Mouse (Mus musculus): Measurements from ENCODE around the gene Fnbp1. TPM values are rescaled to one million over a fixed set of nuclear protein-coding genes. Genes with fewer than 3 reads are reported as not detected.

Gene Fnbp1
- polyA plus RNA-seq, 1 experiment from 2014 or later, result 15.3 TPM

DNA sequence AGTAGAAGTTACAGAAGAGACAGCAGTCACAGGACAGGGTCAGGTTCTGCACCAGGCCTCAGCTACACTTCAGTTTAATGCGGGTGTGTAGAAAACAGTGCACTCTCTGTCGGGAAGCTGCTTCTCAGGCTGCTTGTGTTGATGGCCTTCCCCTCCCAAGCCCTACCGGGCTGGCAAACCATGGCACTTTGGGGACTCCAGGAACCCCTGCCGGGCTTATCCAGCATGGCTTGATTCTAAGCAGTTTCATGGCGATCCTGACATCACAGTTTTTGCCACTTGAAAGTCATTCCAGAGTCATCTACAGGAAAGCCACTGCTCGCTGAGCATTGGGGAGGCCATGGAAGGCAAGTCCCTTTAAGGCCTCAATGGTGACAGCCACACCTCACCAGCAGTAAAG lies 62.7 kb downstream of the Fnbp1 start:
- WGBS, result 85% methylated on average over 6 of the region's 6 CpGs
- no peak for ATAC-seq (ENCODE audit: insufficient number of reproducible peaks, insufficient read depth, low FRiP score, low TSS enrichment, low read depth)
- H3K36me3 ChIP-seq, result peaks cover 26% of the 10 kb centered on the region
- H3K4me3 ChIP-seq (replicated peaks), result no peak overlapping the region
- no peak overlapping the region for H3K9ac ChIP-seq (replicated peaks)
- no peaks in the 10 kb centered on the region for H3K4me1 ChIP-seq (replicated peaks)
- no peak overlapping the region for H3K27ac ChIP-seq
- H3K4me2 ChIP-seq, result no peak overlapping the region
- 0 out of 2 replicates have a peak, but pooled peaks cover 2% of the 10 kb centered on the region for H3K9me3 ChIP-seq
- H3K27me3 ChIP-seq, result no peaks in the 10 kb centered on the region

DNA sequence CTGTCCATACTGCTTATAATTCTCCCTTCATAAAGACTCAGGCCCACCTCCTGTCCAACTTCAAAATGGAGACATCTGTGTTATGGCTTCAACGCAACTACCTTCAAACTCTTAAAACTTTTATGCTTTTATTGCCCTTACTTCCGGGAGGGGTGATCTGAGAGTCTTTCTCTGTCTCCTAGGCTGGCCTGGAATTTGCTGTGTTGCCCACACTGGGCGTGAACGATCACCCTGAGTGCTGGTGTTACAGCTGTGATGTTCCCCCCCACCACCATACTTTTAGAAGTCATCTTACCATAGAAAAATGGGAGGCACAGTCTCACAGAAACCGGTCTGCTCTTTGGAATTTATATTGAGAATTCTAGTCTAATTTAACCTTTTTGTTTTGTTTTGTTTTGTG lies 64.2 kb downstream of the Fnbp1 start:
- H3K27ac ChIP-seq, result no peak overlapping the region
- no peaks in the 10 kb centered on the region for H3K27me3 ChIP-seq
- H3K4me1 ChIP-seq (replicated peaks), result no peaks in the 10 kb centered on the region
- H3K4me2 ChIP-seq, result no peak overlapping the region
- ATAC-seq (ENCODE audit: insufficient number of reproducible peaks, insufficient read depth, low FRiP score, low TSS enrichment, low read depth), result no peak
- no peak overlapping the region for H3K9ac ChIP-seq (replicated peaks)
- WGBS, result 63% methylated on average over 5 of the region's 5 CpGs
- 0 out of 2 replicates have a peak, but pooled peaks cover under 1% of the 10 kb centered on the region for H3K9me3 ChIP-seq
- no peak overlapping the region for H3K4me3 ChIP-seq (replicated peaks)
- peaks cover 25% of the 10 kb centered on the region for H3K36me3 ChIP-seq

DNA sequence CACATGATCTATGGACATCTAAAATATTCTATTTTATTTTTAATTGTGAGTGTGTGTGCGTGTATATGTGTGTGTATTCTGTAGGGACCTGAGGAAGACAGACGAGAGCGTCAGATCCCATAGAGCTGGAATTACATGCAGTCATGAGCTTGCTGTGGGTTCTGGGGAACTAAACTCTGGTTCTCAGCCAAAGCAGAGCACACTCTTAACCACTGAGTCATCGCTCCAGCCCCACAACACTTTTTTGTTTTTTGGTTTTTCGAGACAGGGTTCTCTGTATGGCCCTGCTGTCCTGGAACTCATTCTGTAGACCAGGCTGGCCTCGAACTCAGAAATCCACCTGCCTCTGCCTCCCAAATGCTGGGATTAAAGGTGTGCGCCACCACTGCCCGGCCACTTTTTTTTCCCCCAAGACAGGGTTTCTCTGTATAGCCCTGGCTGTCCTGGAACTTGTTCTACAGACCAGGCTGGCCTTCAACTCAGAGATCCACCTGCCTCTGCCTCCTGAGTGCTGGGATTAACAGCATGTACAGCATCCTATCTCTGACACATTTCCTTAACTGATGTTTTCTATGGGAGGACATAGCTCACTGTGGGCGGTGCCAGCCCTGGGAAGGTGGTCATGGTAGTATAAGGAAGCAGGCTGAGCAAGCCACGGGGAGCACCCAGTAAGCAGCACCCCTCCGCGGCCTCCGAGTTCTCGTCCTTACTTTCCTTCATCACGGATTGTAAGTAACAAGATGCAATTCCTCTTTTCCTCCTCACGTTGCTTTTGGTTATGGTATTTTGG lies 65.3 kb downstream of the Fnbp1 start:
- Histone ChIP-seq H3K9me3 (0 out of 2 replicates have a peak, but pooled peaks cover 4% of the 10 kb centered on the region), H3K4me1 (replicated peaks) (no peaks in the 10 kb centered on the region), H3K27me3 (no peaks in the 10 kb centered on the region), H3K4me3 (replicated peaks) (no peak overlapping the region), H3K36me3 (peaks cover 27% of the 10 kb centered on the region), H3K9ac (replicated peaks) (no peak overlapping the region), H3K4me2 (no peak overlapping the region), H3K27ac (no peak overlapping the region)
- 95% methylated on average over 16 of the region's 16 CpGs for WGBS
- ATAC-seq (ENCODE audit: insufficient number of reproducible peaks, insufficient read depth, low FRiP score, low TSS enrichment, low read depth), result no peak

DNA sequence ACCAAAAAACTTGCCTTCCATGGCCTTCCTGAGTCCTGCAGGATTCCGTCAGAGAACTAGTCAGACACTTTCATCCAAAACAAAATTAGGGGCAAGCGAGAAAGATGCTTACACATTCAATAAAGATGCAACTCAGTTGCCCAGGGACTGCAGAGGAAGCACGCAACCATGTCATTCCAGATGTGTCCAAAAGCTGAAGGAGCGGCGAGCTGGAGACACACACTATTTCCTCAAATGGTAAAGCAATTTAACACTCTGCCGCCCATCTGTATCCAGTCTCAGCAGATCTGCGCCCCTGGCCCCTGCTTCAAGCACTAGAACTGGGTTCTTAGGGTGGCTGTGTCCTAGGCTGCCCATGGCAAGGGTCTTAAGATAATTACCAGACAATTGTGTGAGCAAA lies 66.0 kb downstream of the Fnbp1 start:
- Histone ChIP-seq H3K27ac (no peak overlapping the region), H3K27me3 (no peaks in the 10 kb centered on the region), H3K9ac (replicated peaks) (no peak overlapping the region), H3K9me3 (0 out of 2 replicates have a peak, but pooled peaks cover 4% of the 10 kb centered on the region), H3K36me3 (peaks cover 27% of the 10 kb centered on the region), H3K4me2 (no peak overlapping the region), H3K4me1 (replicated peaks) (no peaks in the 10 kb centered on the region), H3K4me3 (replicated peaks) (no peak overlapping the region)
- 91% methylated on average over 7 of the region's 7 CpGs for WGBS
- no peak for ATAC-seq (ENCODE audit: insufficient number of reproducible peaks, insufficient read depth, low FRiP score, low TSS enrichment, low read depth)

DNA sequence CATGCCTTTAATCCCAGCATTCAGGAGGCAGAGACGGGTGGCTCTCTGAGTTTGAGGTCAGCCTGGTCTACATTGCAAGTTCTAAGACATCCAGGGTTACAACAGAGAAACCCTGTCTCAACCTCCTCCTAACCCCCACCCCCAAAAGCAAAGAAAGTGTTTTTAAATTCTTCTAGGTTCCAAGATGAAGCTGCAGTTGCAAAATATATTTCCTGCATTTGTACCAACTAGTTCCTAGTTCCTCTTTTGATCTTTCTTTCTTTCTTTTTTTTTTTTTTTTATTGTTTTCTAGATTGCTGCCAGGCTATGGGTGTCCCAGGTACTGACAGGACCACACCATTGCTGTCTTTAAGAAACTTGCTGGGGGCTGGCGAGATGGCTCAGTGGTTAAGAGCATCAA lies 66.6 kb downstream of the Fnbp1 start:
- H3K27ac ChIP-seq, result no peak overlapping the region
- no peaks in the 10 kb centered on the region for H3K27me3 ChIP-seq
- 0 out of 2 replicates have a peak, but pooled peaks cover 4% of the 10 kb centered on the region for H3K9me3 ChIP-seq
- H3K36me3 ChIP-seq, result peaks cover 27% of the 10 kb centered on the region
- H3K4me1 ChIP-seq (replicated peaks), result no peaks in the 10 kb centered on the region
- no peak for ATAC-seq (ENCODE audit: insufficient number of reproducible peaks, insufficient read depth, low FRiP score, low TSS enrichment, low read depth)
- WGBS, result 93% methylated on average over 2 of the region's 2 CpGs
- H3K9ac ChIP-seq (replicated peaks), result no peak overlapping the region
- H3K4me3 ChIP-seq (replicated peaks), result no peak overlapping the region
- no peak overlapping the region for H3K4me2 ChIP-seq

DNA sequence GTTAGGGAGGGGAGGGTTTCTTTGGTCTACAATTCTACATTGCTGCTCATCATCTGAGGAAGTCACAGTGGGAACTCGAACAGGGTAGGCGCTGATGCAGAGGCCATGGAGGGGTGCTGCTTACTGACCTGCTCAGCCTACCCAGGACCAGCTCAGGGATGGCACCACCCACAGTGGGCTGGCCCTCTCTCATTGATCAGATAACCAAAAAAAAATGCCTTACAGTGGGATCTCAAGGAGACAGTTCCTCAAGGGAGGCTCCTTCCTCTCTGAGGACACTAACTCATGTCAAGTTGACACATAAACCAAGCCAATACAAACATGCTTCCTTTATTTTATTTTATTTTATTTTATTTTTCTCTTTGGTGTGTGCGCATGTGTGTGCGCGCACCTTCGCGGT lies 72.3 kb downstream of the Fnbp1 start:
- ATAC-seq (ENCODE audit: insufficient number of reproducible peaks, insufficient read depth, low FRiP score, low TSS enrichment, low read depth), result no peak
- Histone ChIP-seq H3K9me3 (0 out of 2 replicates have a peak, but pooled peaks cover 4% of the 10 kb centered on the region), H3K9ac (replicated peaks) (no peak overlapping the region), H3K36me3 (peaks cover 18% of the 10 kb centered on the region), H3K27me3 (no peaks in the 10 kb centered on the region), H3K4me1 (replicated peaks) (peaks cover 20% of the 10 kb centered on the region), H3K4me3 (replicated peaks) (no peak overlapping the region), H3K27ac (peak overlapping the region; percentile 94; the same call in 1 of the 2 replicates), H3K4me2 (no peak overlapping the region)
- WGBS, result 94% methylated on average over 7 of the region's 7 CpGs

DNA sequence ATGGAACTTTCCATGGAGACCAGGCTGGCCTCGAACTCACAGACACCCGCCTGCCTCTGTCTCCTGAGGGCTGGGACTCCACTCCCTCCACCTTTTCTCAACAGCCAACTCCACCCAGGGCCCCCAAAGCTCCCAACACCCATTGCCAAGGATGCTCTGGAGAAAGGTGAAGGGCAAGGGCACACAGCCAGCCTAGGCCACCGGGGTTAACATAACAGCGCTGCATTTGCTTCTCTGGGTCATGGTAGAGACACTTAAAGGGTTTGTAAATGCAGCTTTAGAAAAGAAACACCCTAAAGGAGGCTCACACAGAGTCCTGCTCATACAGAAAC lies 72.7 kb downstream of the Fnbp1 start:
- H3K4me1 ChIP-seq (replicated peaks), result peaks cover 20% of the 10 kb centered on the region
- H3K9ac ChIP-seq (replicated peaks), result no peak overlapping the region
- 83% methylated on average over 4 of the region's 4 CpGs for WGBS
- no peaks in the 10 kb centered on the region for H3K27me3 ChIP-seq
- no peak for ATAC-seq (ENCODE audit: insufficient number of reproducible peaks, insufficient read depth, low FRiP score, low TSS enrichment, low read depth)
- H3K27ac ChIP-seq, result peak overlapping the region; percentile 94
- H3K9me3 ChIP-seq, result 0 out of 2 replicates have a peak, but pooled peaks cover 4% of the 10 kb centered on the region
- H3K4me2 ChIP-seq, result no peak overlapping the region
- H3K36me3 ChIP-seq, result peaks cover 18% of the 10 kb centered on the region
- no peak overlapping the region for H3K4me3 ChIP-seq (replicated peaks)

DNA sequence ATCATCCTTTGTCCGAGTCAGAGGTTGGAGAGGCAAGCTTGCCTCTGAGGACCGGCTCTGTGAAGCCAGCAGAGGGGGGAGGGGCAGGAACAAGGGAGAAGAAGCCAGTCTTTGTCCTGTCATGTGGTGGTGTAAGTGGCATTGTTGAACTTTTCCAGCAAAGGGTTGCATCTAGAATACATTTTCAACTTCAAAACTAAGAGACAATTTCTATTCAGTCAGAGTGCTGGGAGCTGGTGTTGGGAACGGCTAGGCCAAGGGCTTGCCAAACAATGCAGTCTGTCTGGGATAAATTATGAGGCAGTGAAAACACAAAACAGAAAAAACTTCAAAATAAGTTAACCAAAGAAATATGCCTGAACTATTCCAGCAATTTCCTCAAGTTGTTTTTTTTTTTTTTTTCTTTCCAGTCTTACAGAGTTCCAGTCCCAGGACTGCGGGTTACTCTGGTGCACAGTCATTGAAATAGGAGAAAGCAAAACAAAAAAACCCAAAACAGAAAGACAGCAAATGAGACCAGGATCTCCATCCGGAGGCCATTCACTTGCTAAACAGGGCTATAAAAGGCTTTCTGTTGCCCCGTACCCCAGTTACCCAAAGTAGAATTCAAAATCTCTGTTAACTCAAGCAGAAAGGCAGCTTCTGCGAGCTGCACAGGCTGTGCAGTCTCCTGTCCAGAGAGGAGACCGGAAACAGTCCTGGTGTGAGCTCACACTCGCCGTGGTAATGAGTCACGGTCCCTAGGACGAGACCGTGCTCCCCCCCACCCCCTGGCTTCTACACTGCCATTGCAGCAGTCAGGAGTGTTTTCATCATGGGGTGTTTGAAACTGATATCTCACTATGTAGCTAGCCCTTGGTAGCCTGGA lies 73.3 kb downstream of the Fnbp1 start:
- Histone ChIP-seq H3K4me3 (replicated peaks) (no peak overlapping the region), H3K27ac (peak overlapping the region; percentile 94), H3K27me3 (no peaks in the 10 kb centered on the region), H3K36me3 (peaks cover 12% of the 10 kb centered on the region), H3K4me1 (replicated peaks) (peaks cover 20% of the 10 kb centered on the region), H3K9ac (replicated peaks) (no peak overlapping the region), H3K9me3 (0 out of 2 replicates have a peak, but pooled peaks cover 4% of the 10 kb centered on the region), H3K4me2 (peak overlapping the region; percentile 23; the same call in 1 of the 2 replicates)
- ATAC-seq (ENCODE audit: insufficient number of reproducible peaks, insufficient read depth, low FRiP score, low TSS enrichment, low read depth), result peak; percentile 64
- 22% methylated on average over 13 of the region's 13 CpGs for WGBS

DNA sequence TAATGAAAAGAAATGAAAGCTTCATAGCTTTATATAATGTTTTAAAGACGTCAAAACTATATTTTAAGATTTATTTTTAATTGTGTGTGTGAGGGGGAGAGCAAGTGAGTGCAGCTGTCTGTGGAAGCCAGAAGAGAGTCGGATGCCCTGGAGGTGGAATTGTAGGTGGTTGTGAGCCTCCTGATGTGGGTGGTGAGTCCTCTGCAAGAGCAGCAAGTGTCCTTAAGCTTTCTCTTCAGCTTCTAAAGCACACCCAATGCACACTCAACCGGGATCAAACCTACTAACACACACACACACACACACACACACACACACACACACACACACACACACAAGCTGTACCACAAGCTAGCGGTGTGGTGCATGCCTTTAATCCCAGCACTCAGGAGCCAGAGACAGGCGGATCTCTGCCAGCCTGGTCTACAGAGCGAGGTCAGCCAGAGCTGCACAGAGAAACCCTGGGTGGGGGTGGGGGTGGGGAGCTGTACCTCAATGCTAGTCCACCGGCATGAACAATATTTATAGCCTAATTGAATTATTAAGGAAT lies 74.0 kb downstream of the Fnbp1 start:
- peaks cover 6% of the 10 kb centered on the region for H3K36me3 ChIP-seq
- 60% methylated on average over 6 of the region's 7 CpGs for WGBS
- no peaks in the 10 kb centered on the region for H3K27me3 ChIP-seq
- H3K9ac ChIP-seq (replicated peaks), result no peak overlapping the region
- peaks cover 23% of the 10 kb centered on the region for H3K4me1 ChIP-seq (replicated peaks)
- H3K27ac ChIP-seq, result peak overlapping the region; percentile 94
- H3K9me3 ChIP-seq, result 0 out of 2 replicates have a peak, but pooled peaks cover 4% of the 10 kb centered on the region
- ATAC-seq (ENCODE audit: insufficient number of reproducible peaks, insufficient read depth, low FRiP score, low TSS enrichment, low read depth), result 0 out of 2 replicates have a peak, but pooled peaks have one; percentile 34
- H3K4me2 ChIP-seq, result no peak overlapping the region
- H3K4me3 ChIP-seq (replicated peaks), result no peak overlapping the region

DNA sequence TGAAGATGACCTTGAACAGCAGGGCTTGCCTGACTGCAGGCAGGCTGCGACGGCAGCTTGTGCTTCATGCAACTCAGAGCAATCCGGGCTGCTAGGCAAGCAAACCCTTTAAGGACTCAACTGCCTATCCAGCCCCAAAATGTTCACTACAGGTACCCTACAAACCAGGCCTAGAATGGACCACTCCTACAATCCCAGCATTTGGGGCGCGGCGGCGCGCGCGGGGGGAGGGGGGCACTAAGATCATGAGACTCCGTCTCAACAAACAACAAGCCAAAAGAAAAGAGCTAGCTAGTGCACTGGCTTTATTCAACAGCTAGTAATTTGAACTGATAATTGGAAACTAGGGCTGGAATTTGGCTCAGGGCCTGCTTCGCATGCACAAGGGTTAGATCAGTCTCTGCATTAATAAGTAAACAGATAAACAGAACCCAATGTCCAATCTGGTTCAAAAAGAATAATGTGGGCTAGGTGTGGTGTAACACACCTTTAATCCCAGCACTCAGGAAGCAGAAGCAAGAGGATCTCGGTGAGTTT lies 74.7 kb downstream of the Fnbp1 start:
- Histone ChIP-seq H3K27me3 (no peaks in the 10 kb centered on the region), H3K4me3 (replicated peaks) (no peak overlapping the region), H3K36me3 (no peaks in the 10 kb centered on the region), H3K4me2 (no peak overlapping the region), H3K9me3 (no peaks in the 10 kb centered on the region), H3K27ac (peak overlapping the region; percentile 13; the same call in 1 of the 2 replicates), H3K9ac (replicated peaks) (no peak overlapping the region), H3K4me1 (replicated peaks) (peaks cover 23% of the 10 kb centered on the region)
- WGBS, result 87% methylated on average over 13 of the region's 13 CpGs
- ATAC-seq (ENCODE audit: insufficient number of reproducible peaks, insufficient read depth, low FRiP score, low TSS enrichment, low read depth), result no peak

Data from limb, embryonic 12.5 days (tissue).